7 mouse cellular contexts compared by ENCODE assay signal in genomic region chr16:22439499-22440177, GRCm38 (mm10). TPM values are rescaled to one million over a fixed set of nuclear protein-coding genes. Genes with fewer than 3 reads are reported as not detected.
DNase-seq lines count a peak whose midpoint lies in the region; ATAC-seq lines count a peak whose summit lies in the region.

Gene Etv5, minus strand, starts transcription at chr16:22439719.

- no peaks in the 10 kb centered on the region for H3K27me3 ChIP-seq in intestine, embryonic 15.5 days (replicated peaks)
- H3K27me3 ChIP-seq in midbrain, embryonic 10.5 days (ENCODE audit: low read depth, poor library complexity, severe bottlenecking), result peaks cover 84% of the 10 kb centered on the region

- peaks cover 13% of the 10 kb centered on the region for H3K4me1 ChIP-seq in intestine, embryonic 15.5 days (replicated peaks)
- peaks cover 56% of the 10 kb centered on the region for H3K4me1 ChIP-seq in midbrain, embryonic 10.5 days

- peak within 1 kb of the TSS; percentile 94 for H3K4me2 ChIP-seq in intestine, embryonic 15.5 days (replicated peaks)

- peak within 1 kb of the TSS; percentile 68 for H3K9ac ChIP-seq in intestine, embryonic 15.5 days

- ATAC-seq in intestine, embryonic 15.5 days, result peak; percentile 99

- peak within 1 kb of the TSS; percentile 85 for H3K4me3 ChIP-seq in intestine, embryonic 15.5 days (replicated peaks)
- peak within 1 kb of the TSS; percentile 87 for H3K4me3 ChIP-seq in midbrain, embryonic 10.5 days

- DNase-seq in adrenal gland, adult 2 months, result peak; percentile 99
- peak; percentile 96 for DNase-seq in embryo, embryonic 11.5 days (ENCODE audit: low read depth, low spot score)
- DNase-seq in gastrocnemius, postnatal 36 days, result peak; percentile 98 to 99
- peak; percentile 100 for DNase-seq in left cerebral cortex, postnatal 25 days (ENCODE audit: low spot score in 2 of 2)
- DNase-seq in midbrain, embryonic 10.5 days (ENCODE audit: low spot score), result peak; percentile 99
- peak; percentile 99 for DNase-seq in right cerebral cortex, postnatal 4 days

- no peaks in the 10 kb centered on the region for H3K9me3 ChIP-seq in intestine, embryonic 15.5 days
- H3K9me3 ChIP-seq in midbrain, embryonic 10.5 days (replicated peaks), result no peaks in the 10 kb centered on the region

- no peaks in the 10 kb centered on the region for H3K36me3 ChIP-seq in intestine, embryonic 15.5 days
- H3K36me3 ChIP-seq in midbrain, embryonic 10.5 days, result no peaks in the 10 kb centered on the region

- peak within 1 kb of the TSS; percentile 75 for H3K27ac ChIP-seq in intestine, embryonic 15.5 days
- H3K27ac ChIP-seq in midbrain, embryonic 10.5 days (replicated peaks), result peak within 1 kb of the TSS; percentile 88

- WGBS in intestine, embryonic 15.5 days, result under 1% methylated on average over 51 of the region's 63 CpGs
- under 1% methylated on average over 63 of the region's 63 CpGs for WGBS in midbrain, embryonic 10.5 days

- intact Hi-C loops in gastrocnemius, postnatal 36 days (cut with DNase I), result loop anchor here (5.0 to 10.0 kb wide), 3 partner anchors 88 to 135 kb away; no protein-coding TSS in a partner anchor
- intact Hi-C loops in left cerebral cortex, postnatal 25 days (cut with DNase I), result loop anchor here (1.0 kb wide), 1 partner anchor 109 kb away; no protein-coding TSS in a partner anchor

RNA-seq across cellular contexts. Expression of gene Etv5, which starts in this region (rescaled TPM):
- 10 to 100 TPM; 24.5 to 34.1 TPM for total RNA-seq in adrenal gland, adult 2 months (2021)
- polyA plus RNA-seq in adrenal gland, adult 2 months (2012; rRNA removed), result 15.6 and 17.4 TPM in 2 replicates
- total RNA-seq in gastrocnemius, postnatal 36 days (2021), result 10 to 100 TPM; 10.6 to 13.1 TPM
- 11.2 and 11.4 TPM in 2 replicates for polyA plus RNA-seq in intestine, embryonic 15.5 days (2015; fragmentation: Nextera tagmentation; extraction: Ambion mirVana)
- 100 to 1,000 TPM in 1 of 2 experiments, 10 to 100 TPM in 1; 83.3 to 107 TPM for total RNA-seq in left cerebral cortex, postnatal 25 days (2021)
- polyA plus RNA-seq in midbrain, embryonic 10.5 days (2016; fragmentation: Nextera tagmentation; extraction: Ambion mirVana), result 20.6 and 24.4 TPM in 2 replicates

Comparison
In these comparisons a context has a peak if more than half of its experiments do, and no peak if none do; other contexts are left out.
1. Peak in every context shown above with its lines: DNase-seq, ATAC-seq, H3K4me3 ChIP-seq and H3K27ac ChIP-seq.